Mouse (Mus musculus) testis, adult 2 months (tissue): ENCODE data around the gene Trp53bp2. TPM values are rescaled to one million over a fixed set of nuclear protein-coding genes. Genes with fewer than 3 reads are reported as not detected.

Source experiments
- H3K27ac ChIP-seq: fragments of 200-500 bp; 2 replicates; pipeline ENCODE4 v1.5.1; 2012; ENCODE audit warnings: low read depth, low read length; ENCODE audit not compliant: control insufficient read depth, insufficient read depth
- H3K27me3 ChIP-seq: fragments of 200-500 bp; 2 replicates; pipeline ENCODE4 v1.6.1; 2012; ENCODE audit warnings: mild to moderate bottlenecking, low read length, moderate library complexity; ENCODE audit not compliant: control insufficient read depth, insufficient read depth
- H3K36me3 ChIP-seq: fragments of 200-500 bp; 2 replicates; pipeline ENCODE4 v1.6.1; 2012; ENCODE audit warnings: mild to moderate bottlenecking, low read length; ENCODE audit not compliant: control insufficient read depth, insufficient read depth
- H3K4me1 ChIP-seq: fragments of 200-500 bp; 2 replicates; pipeline ENCODE4 v1.6.1; 2012; ENCODE audit warnings: low read length; ENCODE audit not compliant: control insufficient read depth, insufficient read depth
- H3K4me3 ChIP-seq: fragments of 200-500 bp; 2 replicates; pipeline ENCODE4 v1.5.1; 2012; ENCODE audit warnings: low read depth, mild to moderate bottlenecking, low read length, moderate library complexity, mixed read lengths; ENCODE audit not compliant: control insufficient read depth
- CTCF ChIP-seq: fragments of 200-500 bp; IDR thresholded peaks from 2 replicates; pipeline ENCODE4 v1.5.1; 2012; ENCODE audit warnings: low read depth, mild to moderate bottlenecking, inconsistent platforms, low read length, moderate library complexity; ENCODE audit not compliant: control insufficient read depth, insufficient read depth, insufficient replicate concordance
- POLR2A ChIP-seq: fragments of 200-500 bp; IDR thresholded peaks from 2 replicates; pipeline ENCODE4 v1.6.1; 2012; ENCODE audit warnings: low read depth, mild to moderate bottlenecking, inconsistent platforms, low read length, moderate library complexity; ENCODE audit not compliant: control insufficient read depth
- polyA plus RNA-seq: library from polyadenylated mRNA; depleted of rRNA; stranded (reverse); fragments of >200 nt; gene quantifications from 2 replicates; pipeline ENCODE4 v1.2.3, GENCODE M21; 2012; rRNA removed

The Trp53bp2 gene
- 4.5 and 4.6 TPM in 2 replicates for polyA plus RNA-seq

- Histone ChIP-seq H3K36me3 (no peaks in the 10 kb centered on the region), H3K4me3 (peak within 1 kb of the TSS; percentile 88), H3K27ac (peak within 1 kb of the TSS; percentile 69), H3K27me3 (no peaks in the 10 kb centered on the region), H3K4me1 (peaks cover 3% of the 10 kb centered on the region; the same call in 1 of the 2 replicates)
- no peak for TF ChIP-seq CTCF
- TF ChIP-seq POLR2A: peak; percentile 83
Observed at GRCm38 (mm10) chr1:182408684-182409327, at the start of gene Trp53bp2. Gene Trp53bp2 (plus strand): TSS chr1:182409172.

GRCm38 (mm10) chr1:182362703-182363102 is 46.3 kb upstream of the Trp53bp2 start:
- no peak overlapping the region for H3K4me3 ChIP-seq
- no peak overlapping the region for H3K27ac ChIP-seq
- no peaks in the 10 kb centered on the region for H3K36me3 ChIP-seq
- TF ChIP-seq POLR2A: no peak
- TF ChIP-seq CTCF: no peak
- no peaks in the 10 kb centered on the region for H3K27me3 ChIP-seq
- H3K4me1 ChIP-seq: no peaks in the 10 kb centered on the region

GRCm38 (mm10) chr1:182363683-182364404 is 45.1 kb upstream of the Trp53bp2 start:
- no peaks in the 10 kb centered on the region for H3K27me3 ChIP-seq
- no peaks in the 10 kb centered on the region for H3K36me3 ChIP-seq
- no peak overlapping the region for H3K27ac ChIP-seq
- H3K4me3 ChIP-seq: no peak overlapping the region
- no peaks in the 10 kb centered on the region for H3K4me1 ChIP-seq
- TF ChIP-seq POLR2A (no peak), CTCF (no peak)

- no peak for TF ChIP-seq CTCF
- no peak for TF ChIP-seq POLR2A
- H3K27me3 ChIP-seq: no peaks in the 10 kb centered on the region
- H3K27ac ChIP-seq: no peak overlapping the region
- no peaks in the 10 kb centered on the region for H3K36me3 ChIP-seq
- no peak overlapping the region for H3K4me3 ChIP-seq
- no peaks in the 10 kb centered on the region for H3K4me1 ChIP-seq
Observed at GRCm38 (mm10) chr1:182368309-182368708, 40.7 kb upstream of the Trp53bp2 start.

- Histone ChIP-seq H3K4me1 (no peaks in the 10 kb centered on the region), H3K27me3 (no peaks in the 10 kb centered on the region), H3K27ac (no peak overlapping the region), H3K36me3 (no peaks in the 10 kb centered on the region), H3K4me3 (no peak overlapping the region)
- TF ChIP-seq POLR2A (no peak), CTCF (no peak)
Observed at GRCm38 (mm10) chr1:182368782-182369181, 40.2 kb upstream of the Trp53bp2 start.

GRCm38 (mm10) chr1:182369435-182369834 is 39.5 kb upstream of the Trp53bp2 start:
- Histone ChIP-seq H3K27me3 (no peaks in the 10 kb centered on the region), H3K36me3 (no peaks in the 10 kb centered on the region), H3K27ac (no peak overlapping the region), H3K4me1 (no peaks in the 10 kb centered on the region), H3K4me3 (no peak overlapping the region)
- TF ChIP-seq POLR2A (no peak), CTCF (no peak)

- Histone ChIP-seq H3K4me1 (no peaks in the 10 kb centered on the region), H3K27ac (no peak overlapping the region), H3K4me3 (no peak overlapping the region), H3K36me3 (no peaks in the 10 kb centered on the region), H3K27me3 (no peaks in the 10 kb centered on the region)
- no peak for TF ChIP-seq POLR2A
- TF ChIP-seq CTCF: no peak
Observed at GRCm38 (mm10) chr1:182371891-182372290, 37.1 kb upstream of the Trp53bp2 start.
